Mouse (Mus musculus) neural tube, embryonic 12.5 days (tissue): ENCODE measurements around the gene Rpl3. TPM values are rescaled to one million over a fixed set of nuclear protein-coding genes. Genes with fewer than 3 reads are reported as not detected.

Experiments used
- ATAC-seq: fragments of 200-750 bp; cut with Nextera tagmentation; 2 replicates; pipeline ENCODE4 v1.8.0; 2017; ENCODE audit warnings: low read depth, mild to moderate bottlenecking, moderate TSS enrichment, moderate library complexity; ENCODE audit not compliant: low FRiP score
- H3K27ac ChIP-seq: fragments of 300-500 bp; sonication (generic); 2 replicates; pipeline ENCODE4 v1.5.1; 2016
- H3K27me3 ChIP-seq: fragments of 300-500 bp; sonication (generic); replicated peaks from 2 replicates; pipeline ENCODE4 v1.6.1; 2016; ENCODE audit warnings: mild to moderate bottlenecking
- H3K36me3 ChIP-seq: fragments of 300-500 bp; sonication (generic); 2 replicates; pipeline ENCODE4 v1.6.1; 2016; ENCODE audit warnings: mild to moderate bottlenecking
- H3K4me1 ChIP-seq: fragments of 300-500 bp; sonication (generic); 2 replicates; pipeline ENCODE4 v1.6.1; 2016
- H3K4me2 ChIP-seq: fragments of 300-500 bp; sonication (generic); replicated peaks from 2 replicates; pipeline ENCODE4 v1.6.1; 2016; ENCODE audit warnings: mild to moderate bottlenecking
- H3K4me3 ChIP-seq: fragments of 300-500 bp; sonication (generic); 2 replicates; pipeline ENCODE4 v1.5.1; 2016
- H3K9ac ChIP-seq: fragments of 300-500 bp; sonication (generic); 2 replicates; pipeline ENCODE4 v1.6.1; 2016; ENCODE audit warnings: mild to moderate bottlenecking
- H3K9me3 ChIP-seq: fragments of 300-500 bp; sonication (generic); 2 replicates; pipeline ENCODE4 v1.6.1; 2016; ENCODE audit warnings: mild to moderate bottlenecking
- WGBS: fragments of 180-500 bp; shearing (Covaris S2); methylation state at CpG from one replicate; pipeline ENCODE4 v1.1.7; 2016; 5-methylcytosine and 5-hydroxymethylcytosine counted together
- polyA plus RNA-seq: library from polyadenylated mRNA; unstranded; fragments of >200 nt; fragmentation: Nextera tagmentation; extraction: Ambion mirVana; gene quantifications from 2 replicates; pipeline ENCODE4 v1.2.1, GENCODE M21; 2016

Gene Rpl3
- polyA plus RNA-seq, 1 experiment from 2014 or later, result 670 TPM

- no peak for ATAC-seq
- 89% methylated on average over 7 of the region's 7 CpGs for WGBS
These were observed 33.5 kb downstream of the Rpl3 start for GRCm38 (mm10) chr15:80058151-80058550.

GRCm38 (mm10) chr15:80054034-80054710 lies 37.5 kb downstream of the Rpl3 start:
- Histone ChIP-seq H3K9me3 (no peaks in the 10 kb centered on the region), H3K4me1 (no peaks in the 10 kb centered on the region; the same call in 1 of the 2 replicates), H3K9ac (no peak overlapping the region), H3K36me3 (no peaks in the 10 kb centered on the region), H3K4me2 (no peak overlapping the region), H3K27ac (no peak overlapping the region), H3K27me3 (no peaks in the 10 kb centered on the region), H3K4me3 (no peak overlapping the region)
- ATAC-seq, result no peak
- 87% methylated on average over 7 of the region's 7 CpGs for WGBS

More at GRCm38 (mm10) chr15:80058151-80058550, 33.5 kb downstream of the Rpl3 start:
- H3K27me3 ChIP-seq, result no peaks in the 10 kb centered on the region
- no peak overlapping the region for H3K4me2 ChIP-seq
- no peak overlapping the region for H3K9ac ChIP-seq
- H3K27ac ChIP-seq, result no peak overlapping the region
- H3K4me3 ChIP-seq, result no peak overlapping the region
- H3K4me1 ChIP-seq, result no peaks in the 10 kb centered on the region; the same call in 1 of the 2 replicates
- no peaks in the 10 kb centered on the region for H3K36me3 ChIP-seq
- H3K9me3 ChIP-seq, result no peaks in the 10 kb centered on the region

- H3K9ac ChIP-seq, result no peak overlapping the region
- H3K36me3 ChIP-seq, result no peaks in the 10 kb centered on the region
- no peak overlapping the region for H3K27ac ChIP-seq
- no peak overlapping the region for H3K4me3 ChIP-seq
- no peak for ATAC-seq
- no peaks in the 10 kb centered on the region for H3K27me3 ChIP-seq
- 73% methylated on average over 8 of the region's 8 CpGs for WGBS
- no peaks in the 10 kb centered on the region for H3K9me3 ChIP-seq
- no peak overlapping the region for H3K4me2 ChIP-seq
- no peaks in the 10 kb centered on the region; the same call in 1 of the 2 replicates for H3K4me1 ChIP-seq
These were observed 38.2 kb downstream of the Rpl3 start for GRCm38 (mm10) chr15:80053381-80054033.

GRCm38 (mm10) chr15:80051782-80052181 lies 39.9 kb downstream of the Rpl3 start:
- WGBS, result 86% methylated on average over 9 of the region's 9 CpGs
- Histone ChIP-seq H3K36me3 (no peaks in the 10 kb centered on the region), H3K4me3 (no peak overlapping the region), H3K27ac (no peak overlapping the region), H3K9me3 (no peaks in the 10 kb centered on the region), H3K9ac (no peak overlapping the region), H3K27me3 (no peaks in the 10 kb centered on the region; the same call in 1 of the 2 replicates), H3K4me1 (no peaks in the 10 kb centered on the region; the same call in 1 of the 2 replicates), H3K4me2 (no peak overlapping the region)
- ATAC-seq, result no peak

GRCm38 (mm10) chr15:80051092-80051761 lies 40.4 kb downstream of the Rpl3 start:
- H3K9me3 ChIP-seq, result no peaks in the 10 kb centered on the region
- H3K27me3 ChIP-seq, result no peaks in the 10 kb centered on the region; the same call in 1 of the 2 replicates
- no peak overlapping the region for H3K4me3 ChIP-seq
- no peak for ATAC-seq
- H3K27ac ChIP-seq, result no peak overlapping the region
- no peak overlapping the region for H3K9ac ChIP-seq
- H3K36me3 ChIP-seq, result no peaks in the 10 kb centered on the region
- H3K4me2 ChIP-seq, result no peak overlapping the region
- WGBS, result 77% methylated on average over 19 of the region's 19 CpGs
- no peaks in the 10 kb centered on the region for H3K4me1 ChIP-seq

GRCm38 (mm10) chr15:80050093-80050492 lies 41.6 kb downstream of the Rpl3 start:
- no peaks in the 10 kb centered on the region for H3K4me1 ChIP-seq
- no peak for ATAC-seq
- H3K4me3 ChIP-seq, result no peak overlapping the region
- H3K36me3 ChIP-seq, result no peaks in the 10 kb centered on the region
- 84% methylated on average over 4 of the region's 4 CpGs for WGBS
- H3K9me3 ChIP-seq, result peaks cover 5% of the 10 kb centered on the region; the same call in 1 of the 2 replicates
- no peaks in the 10 kb centered on the region; the same call in 1 of the 2 replicates for H3K27me3 ChIP-seq
- H3K4me2 ChIP-seq, result no peak overlapping the region
- no peak overlapping the region for H3K9ac ChIP-seq
- H3K27ac ChIP-seq, result no peak overlapping the region

- H3K4me3 ChIP-seq, result no peak overlapping the region
- ATAC-seq, result no peak
- H3K4me1 ChIP-seq, result no peaks in the 10 kb centered on the region
- no peaks in the 10 kb centered on the region for H3K36me3 ChIP-seq
- 70% methylated on average over 5 of the region's 5 CpGs for WGBS
- no peak overlapping the region for H3K4me2 ChIP-seq
- no peaks in the 10 kb centered on the region; the same call in 1 of the 2 replicates for H3K27me3 ChIP-seq
- peaks cover 5% of the 10 kb centered on the region; the same call in 1 of the 2 replicates for H3K9me3 ChIP-seq
- H3K27ac ChIP-seq, result no peak overlapping the region
- no peak overlapping the region for H3K9ac ChIP-seq
These were observed 43.7 kb downstream of the Rpl3 start for GRCm38 (mm10) chr15:80047973-80048372.

GRCm38 (mm10) chr15:80047242-80047641 lies 44.4 kb downstream of the Rpl3 start:
- H3K36me3 ChIP-seq, result no peaks in the 10 kb centered on the region
- H3K4me2 ChIP-seq, result no peak overlapping the region
- no peak for ATAC-seq
- H3K9me3 ChIP-seq, result peaks cover 5% of the 10 kb centered on the region; the same call in 1 of the 2 replicates
- no peaks in the 10 kb centered on the region; the same call in 1 of the 2 replicates for H3K27me3 ChIP-seq
- H3K27ac ChIP-seq, result no peak overlapping the region
- no peak overlapping the region for H3K4me3 ChIP-seq
- 87% methylated on average over 2 of the region's 2 CpGs for WGBS
- H3K4me1 ChIP-seq, result no peaks in the 10 kb centered on the region
- no peak overlapping the region for H3K9ac ChIP-seq

- no peak overlapping the region for H3K4me2 ChIP-seq
- no peak overlapping the region for H3K27ac ChIP-seq
- no peaks in the 10 kb centered on the region; the same call in 1 of the 2 replicates for H3K27me3 ChIP-seq
- no peaks in the 10 kb centered on the region for H3K36me3 ChIP-seq
- ATAC-seq, result no peak
- no peaks in the 10 kb centered on the region for H3K4me1 ChIP-seq
- peaks cover 5% of the 10 kb centered on the region; the same call in 1 of the 2 replicates for H3K9me3 ChIP-seq
- H3K9ac ChIP-seq, result no peak overlapping the region
- whole genome bisulfite sequencing, result 94% methylated on average over 2 of the region's 2 CpGs
- no peak overlapping the region for H3K4me3 ChIP-seq
These were observed 45.9 kb downstream of the Rpl3 start for GRCm38 (mm10) chr15:80045749-80046148.

GRCm38 (mm10) chr15:80044249-80044648 lies 47.4 kb downstream of the Rpl3 start:
- no peak for ATAC-seq
- H3K9ac ChIP-seq, result no peak overlapping the region
- H3K4me3 ChIP-seq, result no peak overlapping the region
- no peaks in the 10 kb centered on the region for H3K36me3 ChIP-seq
- no peaks in the 10 kb centered on the region; the same call in 1 of the 2 replicates for H3K27me3 ChIP-seq
- no peaks in the 10 kb centered on the region for H3K4me1 ChIP-seq
- 93% methylated on average over 10 of the region's 10 CpGs for WGBS
- no peak overlapping the region for H3K27ac ChIP-seq
- peaks cover 5% of the 10 kb centered on the region; the same call in 1 of the 2 replicates for H3K9me3 ChIP-seq
- H3K4me2 ChIP-seq, result no peak overlapping the region

- Histone ChIP-seq H3K27ac (no peak overlapping the region), H3K4me2 (no peak overlapping the region), H3K9ac (no peak overlapping the region), H3K36me3 (no peaks in the 10 kb centered on the region), H3K27me3 (no peaks in the 10 kb centered on the region), H3K9me3 (peaks cover 5% of the 10 kb centered on the region; the same call in 1 of the 2 replicates), H3K4me1 (no peaks in the 10 kb centered on the region), H3K4me3 (no peak overlapping the region)
- 75% methylated on average over 4 of the region's 4 CpGs for WGBS
- ATAC-seq, result no peak
These were observed 49.5 kb downstream of the Rpl3 start for GRCm38 (mm10) chr15:80042152-80042551.

GRCm38 (mm10) chr15:80038110-80038391 lies 53.6 kb downstream of the Rpl3 start:
- WGBS, result 95% methylated on average over 2 of the region's 2 CpGs
- Histone ChIP-seq H3K36me3 (no peaks in the 10 kb centered on the region), H3K27me3 (no peaks in the 10 kb centered on the region), H3K4me1 (no peaks in the 10 kb centered on the region), H3K4me2 (no peak overlapping the region), H3K27ac (no peak overlapping the region), H3K4me3 (no peak overlapping the region), H3K9ac (no peak overlapping the region), H3K9me3 (no peaks in the 10 kb centered on the region)
- ATAC-seq, result no peak
